Mouse (Mus musculus) neural tube, embryonic 15.5 days (tissue): ENCODE results near the gene Dydc2. TPM values are rescaled to one million over a fixed set of nuclear protein-coding genes. Genes with fewer than 3 reads are reported as not detected.
"Not testable (repeated sequence)": the region's sequence is repeated elsewhere in the genome, so short reads cannot be mapped to it uniquely, and the experiment has no call there.

Experiments
- ATAC-seq: fragments of 200-750 bp; cut with Nextera tagmentation; 2 replicates; pipeline ENCODE4 v1.8.0; 2017; ENCODE audit warnings: mild to moderate bottlenecking, moderate TSS enrichment, moderate library complexity; ENCODE audit not compliant: low FRiP score
- H3K27ac ChIP-seq: fragments of 300-500 bp; sonication (generic); replicated peaks from 2 replicates; pipeline ENCODE4 v1.5.1; 2015; ENCODE audit warnings: mild to moderate bottlenecking, inconsistent platforms
- H3K27me3 ChIP-seq: fragments of 300-500 bp; sonication (generic); replicated peaks from 2 replicates; pipeline ENCODE4 v1.6.1; 2015; ENCODE audit warnings: inconsistent platforms
- H3K36me3 ChIP-seq: fragments of 300-500 bp; sonication (generic); 2 replicates; pipeline ENCODE4 v1.6.1; 2015; ENCODE audit warnings: inconsistent platforms
- H3K4me1 ChIP-seq: fragments of 300-500 bp; sonication (generic); 2 replicates; pipeline ENCODE4 v1.6.1; 2015; ENCODE audit warnings: inconsistent platforms
- H3K4me2 ChIP-seq: fragments of 300-500 bp; sonication (generic); 2 replicates; pipeline ENCODE4 v1.6.1; 2015; ENCODE audit warnings: inconsistent platforms, mild to moderate bottlenecking, moderate library complexity
- H3K4me3 ChIP-seq: fragments of 300-500 bp; sonication (generic); replicated peaks from 2 replicates; pipeline ENCODE4 v1.5.1; 2015; ENCODE audit warnings: mild to moderate bottlenecking, inconsistent platforms
- H3K9ac ChIP-seq: fragments of 300-500 bp; sonication (generic); replicated peaks from 2 replicates; pipeline ENCODE4 v1.6.1; 2015; ENCODE audit warnings: mild to moderate bottlenecking, inconsistent platforms
- H3K9me3 ChIP-seq: fragments of 300-500 bp; sonication (generic); replicated peaks from 2 replicates; pipeline ENCODE4 v1.6.1; 2016; ENCODE audit warnings: inconsistent platforms
- WGBS: fragments of 180-500 bp; shearing (Covaris S2); methylation state at CpG from one replicate; pipeline ENCODE4 v1.1.7; 2015; ENCODE audit warnings: mixed read lengths; 5-methylcytosine and 5-hydroxymethylcytosine counted together
- polyA plus RNA-seq: library from polyadenylated mRNA; unstranded; fragments of >200 nt; fragmentation: Nextera tagmentation; extraction: Ambion mirVana; gene quantifications from 2 replicates; pipeline ENCODE4 v1.2.1, GENCODE M21; 2015

The Dydc2 gene
- polyA plus RNA-seq, 1 experiment from 2014 or later, result 0.32 TPM

- Histone ChIP-seq H3K4me1 (no peaks in the 10 kb centered on the region), H3K4me2 (no peak overlapping the region), H3K9ac (no peak overlapping the region), H3K9me3 (no peaks in the 10 kb centered on the region), H3K27me3 (no peaks in the 10 kb centered on the region), H3K4me3 (no peak overlapping the region), H3K36me3 (no peaks in the 10 kb centered on the region), H3K27ac (no peak overlapping the region)
- 77% methylated on average over 1 of the region's 1 CpGs for WGBS
- ATAC-seq, result no peak
These were observed 18.5 kb upstream of the Dydc2 start for GRCm38 (mm10) chr14:41087509-41087908.

- WGBS, result 83% methylated on average over 2 of the region's 2 CpGs
These were observed 13.4 kb upstream of the Dydc2 start for GRCm38 (mm10) chr14:41082408-41082807.

GRCm38 (mm10) chr14:41072944-41073275 lies 3.9 kb upstream of the Dydc2 start:
- H3K27ac ChIP-seq, result no peak overlapping the region
- 2% methylated on average over 8 of the region's 8 CpGs for WGBS
- no peaks in the 10 kb centered on the region for H3K36me3 ChIP-seq
- ATAC-seq, result peak; percentile 77
- H3K9me3 ChIP-seq, result no peaks in the 10 kb centered on the region
- peak overlapping the region; percentile 5; the same call in 1 of the 2 replicates for H3K9ac ChIP-seq
- peaks cover 7% of the 10 kb centered on the region for H3K4me1 ChIP-seq
- H3K4me2 ChIP-seq, result peak overlapping the region; percentile 72
- peak overlapping the region; percentile 50 for H3K4me3 ChIP-seq
- no peaks in the 10 kb centered on the region for H3K27me3 ChIP-seq

More at GRCm38 (mm10) chr14:41082408-41082807, 13.4 kb upstream of the Dydc2 start:
- Histone ChIP-seq H3K9ac (no peak overlapping the region), H3K9me3 (no peaks in the 10 kb centered on the region), H3K4me2 (no peak overlapping the region), H3K36me3 (no peaks in the 10 kb centered on the region), H3K27me3 (no peaks in the 10 kb centered on the region), H3K27ac (no peak overlapping the region), H3K4me3 (no peak overlapping the region), H3K4me1 (no peaks in the 10 kb centered on the region)
- no peak for ATAC-seq

- no peak within 1 kb of the TSS for H3K27ac ChIP-seq
- WGBS, result 11% methylated on average over 23 of the region's 23 CpGs
- H3K36me3 ChIP-seq, result no peaks in the 10 kb centered on the region
- no peaks in the 10 kb centered on the region for H3K9me3 ChIP-seq
- peak; percentile 92 for ATAC-seq
- no peaks in the 10 kb centered on the region for H3K27me3 ChIP-seq
- H3K4me2 ChIP-seq, result peak within 1 kb of the TSS; percentile 72
- H3K4me1 ChIP-seq, result peaks cover 7% of the 10 kb centered on the region
- H3K4me3 ChIP-seq, result peak within 1 kb of the TSS; percentile 50
- peak within 1 kb of the TSS; percentile 5; the same call in 1 of the 2 replicates for H3K9ac ChIP-seq
These were observed 3.4 kb upstream of the Dydc2 start, which contains the start of gene Dydc1 for GRCm38 (mm10) chr14:41072229-41072943. Gene Dydc1, plus strand, starts transcription at chr14:41072911.

- ATAC-seq, result no peak
These were observed 1.3 kb upstream of the Dydc2 start for GRCm38 (mm10) chr14:41070343-41070742.

GRCm38 (mm10) chr14:41066416-41066815 lies 2.6 kb downstream of the Dydc2 start:
- 5% methylated on average over 1 of the region's 1 CpGs for WGBS
- Histone ChIP-seq H3K36me3 (no peaks in the 10 kb centered on the region), H3K27ac (no peak overlapping the region), H3K4me2 (no peak overlapping the region), H3K9me3 (no peaks in the 10 kb centered on the region), H3K4me1 (no peaks in the 10 kb centered on the region), H3K4me3 (no peak overlapping the region), H3K9ac (no peak overlapping the region), H3K27me3 (no peaks in the 10 kb centered on the region)
- ATAC-seq, result no peak

More at GRCm38 (mm10) chr14:41070343-41070742, 1.3 kb upstream of the Dydc2 start:
- Histone ChIP-seq H3K27ac (no peak overlapping the region), H3K4me2 (no peak overlapping the region), H3K4me3 (no peak overlapping the region), H3K4me1 (peaks cover 7% of the 10 kb centered on the region), H3K9ac (no peak overlapping the region), H3K9me3 (no peaks in the 10 kb centered on the region), H3K27me3 (no peaks in the 10 kb centered on the region), H3K36me3 (no peaks in the 10 kb centered on the region)
- WGBS, result 86% methylated on average over 3 of the region's 3 CpGs

- Histone ChIP-seq H3K9ac (no peak overlapping the region), H3K9me3 (no peaks in the 10 kb centered on the region), H3K27ac (no peak overlapping the region), H3K4me1 (no peaks in the 10 kb centered on the region), H3K27me3 (no peaks in the 10 kb centered on the region), H3K4me2 (no peak overlapping the region), H3K4me3 (no peak overlapping the region), H3K36me3 (no peaks in the 10 kb centered on the region)
- no peak for ATAC-seq
- WGBS, result 50% methylated on average over 1 of the region's 2 CpGs
These were observed 3.8 kb downstream of the Dydc2 start for GRCm38 (mm10) chr14:41065168-41065567.

- H3K4me3 ChIP-seq, H3K4me1 ChIP-seq, H3K4me2 ChIP-seq, H3K9me3 ChIP-seq, H3K36me3 ChIP-seq, H3K27ac ChIP-seq, H3K9ac ChIP-seq, H3K27me3 ChIP-seq: not testable (repeated sequence)
- 68% methylated on average over 3 of the region's 4 CpGs for WGBS
- ATAC-seq, result peak; percentile 31; the same call in 1 of the 2 replicates
These were observed 15.8 kb downstream of the Dydc2 start for GRCm38 (mm10) chr14:41053190-41053589.

GRCm38 (mm10) chr14:41052481-41052880 lies 16.5 kb downstream of the Dydc2 start:
- Histone ChIP-seq H3K27me3 (no peaks in the 10 kb centered on the region), H3K9me3 (no peaks in the 10 kb centered on the region), H3K4me2 (no peak overlapping the region), H3K4me3 (no peak overlapping the region), H3K27ac (no peak overlapping the region), H3K4me1 (no peaks in the 10 kb centered on the region), H3K9ac (no peak overlapping the region), H3K36me3 (no peaks in the 10 kb centered on the region)
- no peak for ATAC-seq
- 82% methylated on average over 5 of the region's 5 CpGs for WGBS

GRCm38 (mm10) chr14:41050471-41050870 lies 18.5 kb downstream of the Dydc2 start:
- H3K4me1 ChIP-seq, result no peaks in the 10 kb centered on the region
- WGBS, result 78% methylated on average over 6 of the region's 6 CpGs
- no peak overlapping the region for H3K9ac ChIP-seq
- no peaks in the 10 kb centered on the region for H3K27me3 ChIP-seq
- no peak overlapping the region for H3K4me2 ChIP-seq
- ATAC-seq, result no peak
- no peak overlapping the region for H3K27ac ChIP-seq
- H3K36me3 ChIP-seq, result no peaks in the 10 kb centered on the region
- H3K9me3 ChIP-seq, result no peaks in the 10 kb centered on the region
- H3K4me3 ChIP-seq, result no peak overlapping the region

- H3K27me3 ChIP-seq, result no peaks in the 10 kb centered on the region
- no peak overlapping the region for H3K27ac ChIP-seq
- H3K9me3 ChIP-seq, result no peaks in the 10 kb centered on the region
- no peak overlapping the region for H3K4me3 ChIP-seq
- H3K4me1 ChIP-seq, result no peaks in the 10 kb centered on the region
- WGBS, result 84% methylated on average over 2 of the region's 2 CpGs
- no peak for ATAC-seq
- H3K4me2 ChIP-seq, result no peak overlapping the region
- H3K36me3 ChIP-seq, result no peaks in the 10 kb centered on the region
- no peak overlapping the region for H3K9ac ChIP-seq
These were observed 21.6 kb downstream of the Dydc2 start for GRCm38 (mm10) chr14:41047402-41047801.

- H3K4me1 ChIP-seq, result no peaks in the 10 kb centered on the region
- no peaks in the 10 kb centered on the region for H3K36me3 ChIP-seq
- H3K9ac ChIP-seq, result no peak overlapping the region
- WGBS, result 37% methylated on average over 6 of the region's 6 CpGs
- H3K4me3 ChIP-seq, result no peak overlapping the region
- no peaks in the 10 kb centered on the region for H3K27me3 ChIP-seq
- H3K4me2 ChIP-seq, result no peak overlapping the region
- ATAC-seq, result peak; percentile 17; the same call in 1 of the 2 replicates
- no peaks in the 10 kb centered on the region for H3K9me3 ChIP-seq
- H3K27ac ChIP-seq, result no peak overlapping the region
These were observed 33.7 kb downstream of the Dydc2 start for GRCm38 (mm10) chr14:41035146-41035798.
